Mouse (Mus musculus) liver, embryonic 14.5 days (tissue): ENCODE data around the gene Nfia.

Experiments
- CTCF ChIP-seq: IDR thresholded peaks from 2 replicates; pipeline ENCODE4 v1.5.1; 2016; ENCODE audit warnings: antibody characterized with exemption, low read depth, control low read depth
- EP300 ChIP-seq: IDR thresholded peaks from 2 replicates; pipeline ENCODE4 v1.6.1; 2016; ENCODE audit warnings: antibody characterized with exemption, low read depth

DNA sequence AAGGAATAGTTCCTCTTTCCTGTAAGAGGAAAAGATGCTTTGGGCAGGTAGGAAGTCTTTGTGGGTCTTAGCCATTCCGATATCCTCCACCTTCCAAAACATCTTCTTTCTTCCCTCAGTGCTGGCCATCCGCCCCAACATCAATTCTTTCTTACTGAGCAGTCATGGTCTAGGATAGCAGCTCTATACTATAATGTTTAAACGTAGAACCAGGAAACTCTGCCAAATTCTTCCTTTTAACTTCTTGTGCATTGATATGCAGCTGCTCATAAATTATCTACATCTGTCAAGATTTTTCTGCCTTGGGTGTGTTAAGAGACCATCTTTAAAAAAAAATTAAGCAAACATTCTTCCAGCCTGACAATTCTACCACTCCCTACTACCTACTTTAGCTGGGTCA, 42.1 kb upstream of the Nfia start:
- TF ChIP-seq EP300 (no peak), CTCF (no peak)
